Mouse (Mus musculus) forebrain, embryonic 16.5 days (tissue): ENCODE data around the gene Stn1. TPM values are rescaled to one million over a fixed set of nuclear protein-coding genes. Genes with fewer than 3 reads are reported as not detected.

Experiments used
- ATAC-seq: fragments of 200-750 bp; cut with Nextera tagmentation; 2 replicates; pipeline ENCODE4 v1.8.0; 2017; ENCODE audit warnings: mild to moderate bottlenecking, moderate library complexity
- H3K27ac ChIP-seq: fragments of 300-500 bp; sonication (generic); 2 replicates; pipeline ENCODE4 v1.5.1; 2014; ENCODE audit warnings: low read length, control low read depth
- H3K27me3 ChIP-seq: fragments of 300-500 bp; sonication (generic); replicated peaks from 2 replicates; pipeline ENCODE4 v1.6.1; 2014; ENCODE audit warnings: low read length; ENCODE audit not compliant: control insufficient read depth, insufficient read depth
- H3K36me3 ChIP-seq: fragments of 300-500 bp; sonication (generic); 2 replicates; pipeline ENCODE4 v1.6.1; 2014; ENCODE audit not compliant: control insufficient read depth, insufficient read depth
- H3K4me1 ChIP-seq: fragments of 300-500 bp; sonication (generic); replicated peaks from 2 replicates; pipeline ENCODE4 v1.6.1; 2014; ENCODE audit warnings: low read length; ENCODE audit not compliant: control insufficient read depth, insufficient read depth
- H3K4me2 ChIP-seq: fragments of 300-500 bp; sonication (generic); 2 replicates; pipeline ENCODE4 v1.6.1; 2014; ENCODE audit warnings: mild to moderate bottlenecking, low read length, control low read depth
- H3K4me3 ChIP-seq: fragments of 300-500 bp; sonication (generic); replicated peaks from 2 replicates; pipeline ENCODE4 v1.5.1; 2014; ENCODE audit warnings: mild to moderate bottlenecking, low read length, control low read depth
- H3K9ac ChIP-seq: fragments of 300-500 bp; sonication (generic); replicated peaks from 2 replicates; pipeline ENCODE4 v1.6.1; 2014; ENCODE audit warnings: low read depth, low read length, control low read depth
- H3K9me3 ChIP-seq: fragments of 300-500 bp; sonication (generic); 2 replicates; pipeline ENCODE4 v1.6.1; 2016; ENCODE audit warnings: low read length; ENCODE audit not compliant: control insufficient read depth
- WGBS: fragments of 180-500 bp; shearing (Covaris S2); extraction: QIAGEN DNeasy Blood & Tissue Kit; methylation state at CpG from one replicate; pipeline ENCODE4 v1.1.7; 2014; 5-methylcytosine and 5-hydroxymethylcytosine counted together
- polyA plus RNA-seq: library from polyadenylated mRNA; unstranded; fragments of >200 nt; fragmentation: Nextera tagmentation; extraction: Ambion mirVana; gene quantifications from 2 replicates; pipeline ENCODE4 v1.2.1, GENCODE M21; 2015

The Stn1 gene
- polyA plus RNA-seq, 1 experiment from 2014 or later, result 30.0 TPM

DNA sequence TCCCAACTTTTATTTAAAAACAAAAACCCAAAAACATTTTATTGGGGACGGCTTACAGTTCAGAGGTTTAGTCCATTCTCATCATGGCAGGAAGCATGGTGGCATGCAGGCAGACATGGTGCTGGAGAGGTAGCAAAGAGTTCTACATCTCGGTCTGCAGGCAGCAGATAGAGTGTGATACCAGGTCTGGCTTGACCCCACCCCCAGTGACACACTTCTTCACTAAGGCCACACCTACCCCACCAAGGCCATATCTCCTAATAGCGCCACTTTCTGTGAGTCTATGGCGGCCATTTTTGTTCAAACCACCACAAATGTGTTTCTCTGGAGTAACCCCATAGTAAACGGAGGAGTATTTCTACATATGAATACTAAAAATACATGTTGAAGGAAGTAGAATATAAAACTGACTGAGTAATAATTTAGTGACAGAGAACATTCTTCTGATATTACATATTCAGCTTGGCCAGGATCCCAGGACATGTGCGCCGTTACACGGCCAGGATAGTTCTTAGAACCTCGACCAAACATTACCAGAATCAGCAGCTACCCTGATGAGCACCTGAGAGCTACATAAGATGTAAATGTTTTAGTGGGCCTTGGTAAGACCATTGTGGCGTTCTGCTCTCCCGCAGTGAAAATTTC lies 11.2 kb upstream of the Stn1 start:
- H3K4me3 ChIP-seq, result no peak overlapping the region
- H3K27ac ChIP-seq, result no peak overlapping the region
- H3K9me3 ChIP-seq, result no peaks in the 10 kb centered on the region
- H3K27me3 ChIP-seq, result no peaks in the 10 kb centered on the region
- H3K36me3 ChIP-seq, result no peaks in the 10 kb centered on the region
- no peak for ATAC-seq
- peaks cover 6% of the 10 kb centered on the region; the same call in 1 of the 2 replicates for H3K4me1 ChIP-seq
- H3K4me2 ChIP-seq, result no peak overlapping the region
- no peak overlapping the region for H3K9ac ChIP-seq
- WGBS, result 93% methylated on average over 11 of the region's 11 CpGs

DNA sequence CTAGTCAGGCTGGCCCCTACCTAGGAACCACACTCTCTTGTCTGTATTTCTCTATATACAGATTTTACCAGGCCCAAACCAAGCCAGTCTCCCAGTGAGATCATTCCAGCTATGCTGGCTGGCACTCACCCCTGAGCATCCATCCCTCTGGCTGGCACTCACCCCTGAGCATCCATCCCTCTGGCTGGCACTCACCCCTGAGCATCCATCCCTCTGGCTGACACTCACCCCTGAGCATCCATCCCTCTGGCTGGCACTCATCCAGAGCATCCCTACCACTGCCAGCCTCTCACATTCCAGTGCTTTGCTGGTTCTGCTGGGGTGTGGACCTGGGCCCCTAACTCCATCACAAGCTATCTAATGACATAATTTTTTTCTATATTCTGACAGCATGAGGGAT lies 8.2 kb upstream of the Stn1 start:
- Histone ChIP-seq H3K4me1 (peaks cover 6% of the 10 kb centered on the region; the same call in 1 of the 2 replicates), H3K9me3 (no peaks in the 10 kb centered on the region), H3K36me3 (no peaks in the 10 kb centered on the region), H3K9ac (no peak overlapping the region), H3K27ac (no peak overlapping the region), H3K4me3 (no peak overlapping the region), H3K27me3 (no peaks in the 10 kb centered on the region; the same call in 1 of the 2 replicates), H3K4me2 (no peak overlapping the region)
- ATAC-seq, result peak; percentile 43; the same call in 1 of the 2 replicates

GRCm38 (mm10) chr19:47545055-47545454 lies 7.7 kb upstream of the Stn1 start:
- peaks cover 6% of the 10 kb centered on the region; the same call in 1 of the 2 replicates for H3K4me1 ChIP-seq
- H3K36me3 ChIP-seq, result no peaks in the 10 kb centered on the region
- ATAC-seq, result peak; percentile 59; the same call in 1 of the 2 replicates
- no peaks in the 10 kb centered on the region; the same call in 1 of the 2 replicates for H3K27me3 ChIP-seq
- H3K4me3 ChIP-seq, result no peak overlapping the region
- WGBS, result 30% methylated on average over 3 of the region's 3 CpGs
- no peak overlapping the region for H3K4me2 ChIP-seq
- H3K9ac ChIP-seq, result no peak overlapping the region
- no peak overlapping the region for H3K27ac ChIP-seq
- H3K9me3 ChIP-seq, result no peaks in the 10 kb centered on the region

- ATAC-seq, result no peak
- 55% methylated on average over 7 of the region's 7 CpGs for WGBS
- no peaks in the 10 kb centered on the region for H3K9me3 ChIP-seq
- peaks cover 8% of the 10 kb centered on the region for H3K4me1 ChIP-seq
- H3K27ac ChIP-seq, result no peak overlapping the region
- H3K4me3 ChIP-seq, result no peak overlapping the region
- no peak overlapping the region for H3K4me2 ChIP-seq
- no peaks in the 10 kb centered on the region for H3K36me3 ChIP-seq
- no peak overlapping the region for H3K9ac ChIP-seq
- H3K27me3 ChIP-seq, result no peaks in the 10 kb centered on the region; the same call in 1 of the 2 replicates
Observed at GRCm38 (mm10) chr19:47542441-47542840, 5.1 kb upstream of the Stn1 start.

GRCm38 (mm10) chr19:47538801-47539200 lies 1.5 kb upstream of the Stn1 start:
- no peaks in the 10 kb centered on the region for H3K36me3 ChIP-seq
- no peaks in the 10 kb centered on the region; the same call in 1 of the 2 replicates for H3K27me3 ChIP-seq
- peaks cover 12% of the 10 kb centered on the region for H3K4me1 ChIP-seq
- H3K9ac ChIP-seq, result no peak overlapping the region
- WGBS, result 27% methylated on average over 6 of the region's 6 CpGs
- ATAC-seq, result no peak
- H3K4me2 ChIP-seq, result no peak overlapping the region
- H3K9me3 ChIP-seq, result no peaks in the 10 kb centered on the region
- no peak overlapping the region for H3K4me3 ChIP-seq
- H3K27ac ChIP-seq, result no peak overlapping the region

DNA sequence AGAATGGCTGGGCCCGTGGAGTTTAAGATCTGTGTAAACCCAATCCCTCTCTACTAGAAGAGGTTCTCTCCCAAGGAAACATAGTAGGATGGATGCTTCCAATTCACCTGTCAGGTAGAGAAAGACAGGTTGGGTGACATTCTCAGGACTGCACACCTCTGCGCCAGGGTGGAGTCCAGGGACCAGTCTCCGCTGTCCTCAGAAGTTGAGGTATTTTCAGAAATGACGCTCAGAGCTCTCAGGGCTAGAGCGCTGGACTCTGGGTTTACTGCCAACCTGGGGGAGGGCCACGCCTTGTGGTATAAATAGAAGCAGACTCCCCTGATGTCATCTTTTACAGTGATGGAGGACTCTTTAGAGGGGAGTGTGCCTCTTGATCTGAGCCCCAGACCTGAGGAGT lies 572 bp upstream of the Stn1 start:
- peak overlapping the region; percentile 95; the same call in 1 of the 2 replicates for H3K4me2 ChIP-seq
- no peaks in the 10 kb centered on the region for H3K9me3 ChIP-seq
- ATAC-seq, result no peak
- H3K4me3 ChIP-seq, result no peak overlapping the region
- no peak overlapping the region for H3K27ac ChIP-seq
- H3K4me1 ChIP-seq, result peaks cover 12% of the 10 kb centered on the region
- no peaks in the 10 kb centered on the region for H3K36me3 ChIP-seq
- 83% methylated on average over 6 of the region's 6 CpGs for WGBS
- no peak overlapping the region; the same call in 1 of the 2 replicates for H3K9ac ChIP-seq
- H3K27me3 ChIP-seq, result no peaks in the 10 kb centered on the region; the same call in 1 of the 2 replicates

DNA sequence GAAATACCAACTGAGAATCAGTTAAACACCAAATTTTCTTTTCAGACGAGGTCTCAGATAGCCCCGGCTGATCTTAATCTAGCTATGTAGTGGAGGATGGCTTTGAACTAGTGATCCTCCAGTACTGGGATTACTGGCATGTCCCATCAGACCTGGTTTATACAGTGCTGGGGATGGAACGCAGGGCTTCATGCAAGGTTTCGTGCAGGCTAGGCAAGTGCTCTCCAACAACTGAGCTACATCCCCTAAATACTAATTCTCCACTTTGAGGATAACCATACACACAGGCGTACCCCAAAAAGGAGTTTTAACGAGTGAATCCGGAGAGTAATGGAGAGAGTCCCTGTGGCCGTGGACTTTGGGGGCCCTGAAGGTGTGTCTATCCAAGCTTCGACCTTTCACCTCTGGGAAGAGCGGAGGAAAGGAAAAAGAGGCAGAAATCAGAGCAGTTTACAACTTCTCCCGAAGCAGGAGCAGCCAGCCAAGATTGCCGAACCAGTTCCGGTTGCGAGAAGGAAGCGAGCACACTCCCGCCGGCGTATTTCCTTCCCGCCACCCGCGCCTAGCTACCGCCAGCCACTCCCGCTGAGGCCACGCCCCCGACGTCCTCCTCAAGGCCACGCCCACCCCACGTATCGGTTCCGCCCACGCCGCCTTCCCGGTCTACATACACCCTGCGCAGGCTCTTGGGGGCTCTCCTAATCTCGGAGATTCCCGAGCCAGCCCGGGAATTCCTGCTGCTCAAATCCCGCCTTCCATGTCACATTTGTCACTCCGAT lies 597 bp downstream of the Stn1 start:
- H3K9ac ChIP-seq, result peak overlapping the region; percentile 65
- 4% methylated on average over 39 of the region's 39 CpGs for WGBS

GRCm38 (mm10) chr19:47534131-47534530 lies 3.2 kb downstream of the Stn1 start:
- Histone ChIP-seq H3K4me1 (peaks cover 12% of the 10 kb centered on the region), H3K4me2 (no peak overlapping the region), H3K4me3 (no peak overlapping the region), H3K9ac (no peak overlapping the region), H3K36me3 (peaks cover 3% of the 10 kb centered on the region; the same call in 1 of the 2 replicates), H3K9me3 (peaks cover 2% of the 10 kb centered on the region; the same call in 1 of the 2 replicates), H3K27ac (no peak overlapping the region), H3K27me3 (no peaks in the 10 kb centered on the region)
- WGBS, result 66% methylated on average over 1 of the region's 1 CpGs
- no peak for ATAC-seq

More for the DNA sequence above, 597 bp downstream of the Stn1 start:
- Histone ChIP-seq H3K4me3 (peak overlapping the region; percentile 74), H3K9me3 (peaks cover 2% of the 10 kb centered on the region; the same call in 1 of the 2 replicates), H3K4me1 (peaks cover 12% of the 10 kb centered on the region), H3K4me2 (peak overlapping the region; percentile 95), H3K36me3 (peaks cover 3% of the 10 kb centered on the region; the same call in 1 of the 2 replicates), H3K27ac (peak overlapping the region; percentile 79), H3K27me3 (no peaks in the 10 kb centered on the region; the same call in 1 of the 2 replicates)
- peak; percentile 99 for ATAC-seq

GRCm38 (mm10) chr19:47532449-47532848 lies 4.9 kb downstream of the Stn1 start:
- no peak overlapping the region for H3K9ac ChIP-seq
- peaks cover 9% of the 10 kb centered on the region for H3K4me1 ChIP-seq
- WGBS, result 86% methylated on average over 3 of the region's 3 CpGs
- no peak for ATAC-seq
- peaks cover 3% of the 10 kb centered on the region; the same call in 1 of the 2 replicates for H3K36me3 ChIP-seq
- H3K27ac ChIP-seq, result no peak overlapping the region
- H3K9me3 ChIP-seq, result peaks cover 2% of the 10 kb centered on the region; the same call in 1 of the 2 replicates
- no peak overlapping the region for H3K4me2 ChIP-seq
- no peak overlapping the region for H3K4me3 ChIP-seq
- no peaks in the 10 kb centered on the region for H3K27me3 ChIP-seq
